Mouse (Mus musculus): ENCODE data around the gene Kxd1. TPM values are rescaled to one million over a fixed set of nuclear protein-coding genes. Genes with fewer than 3 reads are reported as not detected.

Kxd1 gene
- polyA plus RNA-seq, 1 experiment from 2014 or later = 77.6 TPM

- peak overlapping the region; percentile 81 for H3K27ac ChIP-seq (ENCODE audit: low read length)
Observed at GRCm38 (mm10) chr8:70528182-70528797, 534 bp upstream of the Kxd1 start.

GRCm38 (mm10) chr8:70527111-70527511, 645 bp downstream of the Kxd1 start:
- H3K4me1 ChIP-seq (ENCODE audit: control insufficient read depth, insufficient read depth, low read length) = peaks cover 26% of the 10 kb centered on the region
- WGBS = 1% methylated on average over 8 of the region's 8 CpGs

More at GRCm38 (mm10) chr8:70528182-70528797, 534 bp upstream of the Kxd1 start:
- H3K36me3 ChIP-seq (ENCODE audit: control insufficient read depth, insufficient read depth) = peaks cover 27% of the 10 kb centered on the region
- peak overlapping the region; percentile 82 for H3K4me3 ChIP-seq (ENCODE audit: low read length)
- peak overlapping the region; percentile 95 for H3K4me2 ChIP-seq (ENCODE audit: low read depth, low read length)
- H3K4me1 ChIP-seq (ENCODE audit: control insufficient read depth, insufficient read depth, low read length) = peaks cover 23% of the 10 kb centered on the region
- no peak for ATAC-seq (replicated peaks; ENCODE audit: extremely low read depth, insufficient read depth, low FRiP score)
- WGBS = 17% methylated on average over 13 of the region's 13 CpGs
- H3K9ac ChIP-seq (ENCODE audit: low read length) = peak overlapping the region; percentile 98
- no peaks in the 10 kb centered on the region for H3K9me3 ChIP-seq (replicated peaks; ENCODE audit: control insufficient read depth, low read length)
- H3K27me3 ChIP-seq (ENCODE audit: control insufficient read depth, insufficient read depth, low read length) = no peaks in the 10 kb centered on the region

GRCm38 (mm10) chr8:70522592-70523403, 5.0 kb downstream of the Kxd1 start:
- Histone ChIP-seq H3K27me3 (ENCODE audit: control insufficient read depth, insufficient read depth, low read length) (no peaks in the 10 kb centered on the region), H3K27ac (ENCODE audit: low read length) (peak overlapping the region; percentile 90), H3K9ac (ENCODE audit: low read length) (peak overlapping the region; percentile 94), H3K4me2 (ENCODE audit: low read depth, low read length) (peak overlapping the region; percentile 84), H3K4me3 (ENCODE audit: low read length) (peak overlapping the region; percentile 91), H3K4me1 (ENCODE audit: control insufficient read depth, insufficient read depth, low read length) (peaks cover 17% of the 10 kb centered on the region), H3K9me3 (replicated peaks; ENCODE audit: control insufficient read depth, low read length) (no peaks in the 10 kb centered on the region), H3K36me3 (ENCODE audit: control insufficient read depth, insufficient read depth) (peaks cover 7% of the 10 kb centered on the region)
- peak; percentile 73 for ATAC-seq (replicated peaks; ENCODE audit: extremely low read depth, insufficient read depth, low FRiP score)
- WGBS = under 1% methylated on average over 51 of the region's 51 CpGs

More at GRCm38 (mm10) chr8:70527111-70527511, 645 bp downstream of the Kxd1 start:
- Histone ChIP-seq H3K9ac (ENCODE audit: low read length) (peak overlapping the region; percentile 98), H3K27me3 (ENCODE audit: control insufficient read depth, insufficient read depth, low read length) (no peaks in the 10 kb centered on the region), H3K36me3 (ENCODE audit: control insufficient read depth, insufficient read depth) (peaks cover 19% of the 10 kb centered on the region), H3K27ac (ENCODE audit: low read length) (peak overlapping the region; percentile 81), H3K9me3 (replicated peaks; ENCODE audit: control insufficient read depth, low read length) (no peaks in the 10 kb centered on the region), H3K4me3 (ENCODE audit: low read length) (peak overlapping the region; percentile 82), H3K4me2 (ENCODE audit: low read depth, low read length) (peak overlapping the region; percentile 80)
- ATAC-seq (replicated peaks; ENCODE audit: extremely low read depth, insufficient read depth, low FRiP score) = no peak

GRCm38 (mm10) chr8:70519606-70520005, 8.2 kb downstream of the Kxd1 start:
- Histone ChIP-seq H3K27me3 (ENCODE audit: control insufficient read depth, insufficient read depth, low read length) (no peaks in the 10 kb centered on the region), H3K9me3 (replicated peaks; ENCODE audit: control insufficient read depth, low read length) (no peaks in the 10 kb centered on the region), H3K36me3 (ENCODE audit: control insufficient read depth, insufficient read depth) (peaks cover 12% of the 10 kb centered on the region), H3K4me2 (ENCODE audit: low read depth, low read length) (no peak overlapping the region), H3K27ac (ENCODE audit: low read length) (no peak overlapping the region), H3K4me3 (ENCODE audit: low read length) (no peak overlapping the region), H3K4me1 (ENCODE audit: control insufficient read depth, insufficient read depth, low read length) (peaks cover 10% of the 10 kb centered on the region), H3K9ac (ENCODE audit: low read length) (no peak overlapping the region)
- WGBS = 54% methylated on average over 2 of the region's 2 CpGs
- no peak for ATAC-seq (replicated peaks; ENCODE audit: extremely low read depth, insufficient read depth, low FRiP score)

- no peak overlapping the region for H3K9ac ChIP-seq (ENCODE audit: low read length)
Observed at GRCm38 (mm10) chr8:70519043-70519442, 8.7 kb downstream of the Kxd1 start.

GRCm38 (mm10) chr8:70517940-70518643, 9.7 kb downstream of the Kxd1 start:
- H3K9ac ChIP-seq (ENCODE audit: low read length) = no peak overlapping the region
- no peak overlapping the region for H3K4me2 ChIP-seq (ENCODE audit: low read depth, low read length)
- 72% methylated on average over 10 of the region's 10 CpGs for WGBS
- no peaks in the 10 kb centered on the region for H3K27me3 ChIP-seq (ENCODE audit: control insufficient read depth, insufficient read depth, low read length)
- H3K36me3 ChIP-seq (ENCODE audit: control insufficient read depth, insufficient read depth) = peaks cover 18% of the 10 kb centered on the region
- no peak overlapping the region for H3K27ac ChIP-seq (ENCODE audit: low read length)
- no peak overlapping the region for H3K4me3 ChIP-seq (ENCODE audit: low read length)
- H3K4me1 ChIP-seq (ENCODE audit: control insufficient read depth, insufficient read depth, low read length) = peaks cover 12% of the 10 kb centered on the region
- ATAC-seq (replicated peaks; ENCODE audit: extremely low read depth, insufficient read depth, low FRiP score) = no peak
- H3K9me3 ChIP-seq (replicated peaks; ENCODE audit: control insufficient read depth, low read length) = no peaks in the 10 kb centered on the region

More at GRCm38 (mm10) chr8:70519043-70519442, 8.7 kb downstream of the Kxd1 start:
- WGBS = 89% methylated on average over 6 of the region's 6 CpGs
- peaks cover 16% of the 10 kb centered on the region for H3K36me3 ChIP-seq (ENCODE audit: control insufficient read depth, insufficient read depth)
- H3K4me1 ChIP-seq (ENCODE audit: control insufficient read depth, insufficient read depth, low read length) = peaks cover 10% of the 10 kb centered on the region
- no peak overlapping the region for H3K27ac ChIP-seq (ENCODE audit: low read length)
- H3K27me3 ChIP-seq (ENCODE audit: control insufficient read depth, insufficient read depth, low read length) = no peaks in the 10 kb centered on the region
- no peak for ATAC-seq (replicated peaks; ENCODE audit: extremely low read depth, insufficient read depth, low FRiP score)
- no peak overlapping the region for H3K4me2 ChIP-seq (ENCODE audit: low read depth, low read length)
- no peak overlapping the region for H3K4me3 ChIP-seq (ENCODE audit: low read length)
- no peaks in the 10 kb centered on the region for H3K9me3 ChIP-seq (replicated peaks; ENCODE audit: control insufficient read depth, low read length)

- Histone ChIP-seq H3K36me3 (ENCODE audit: control insufficient read depth, insufficient read depth) (peaks cover 20% of the 10 kb centered on the region), H3K4me1 (ENCODE audit: control insufficient read depth, insufficient read depth, low read length) (peaks cover 16% of the 10 kb centered on the region), H3K27me3 (ENCODE audit: control insufficient read depth, insufficient read depth, low read length) (no peaks in the 10 kb centered on the region), H3K4me2 (ENCODE audit: low read depth, low read length) (no peak overlapping the region), H3K9me3 (replicated peaks; ENCODE audit: control insufficient read depth, low read length) (no peaks in the 10 kb centered on the region), H3K27ac (ENCODE audit: low read length) (no peak overlapping the region), H3K4me3 (ENCODE audit: low read length) (no peak overlapping the region), H3K9ac (ENCODE audit: low read length) (no peak overlapping the region)
- WGBS = 25% methylated on average over 2 of the region's 2 CpGs
- ATAC-seq (replicated peaks; ENCODE audit: extremely low read depth, insufficient read depth, low FRiP score) = no peak
Observed at GRCm38 (mm10) chr8:70513441-70513840, 14.3 kb downstream of the Kxd1 start.

- WGBS = 90% methylated on average over 11 of the region's 11 CpGs
- no peak overlapping the region for H3K9ac ChIP-seq (ENCODE audit: low read length)
- no peak overlapping the region for H3K4me3 ChIP-seq (ENCODE audit: low read length)
- H3K4me2 ChIP-seq (ENCODE audit: low read depth, low read length) = no peak overlapping the region
- peaks cover 23% of the 10 kb centered on the region for H3K36me3 ChIP-seq (ENCODE audit: control insufficient read depth, insufficient read depth)
- ATAC-seq (replicated peaks; ENCODE audit: extremely low read depth, insufficient read depth, low FRiP score) = no peak
- H3K9me3 ChIP-seq (replicated peaks; ENCODE audit: control insufficient read depth, low read length) = no peaks in the 10 kb centered on the region
- H3K4me1 ChIP-seq (ENCODE audit: control insufficient read depth, insufficient read depth, low read length) = peaks cover 16% of the 10 kb centered on the region
- H3K27ac ChIP-seq (ENCODE audit: low read length) = no peak overlapping the region
- no peaks in the 10 kb centered on the region for H3K27me3 ChIP-seq (ENCODE audit: control insufficient read depth, insufficient read depth, low read length)
Observed at GRCm38 (mm10) chr8:70512253-70512903, 15.4 kb downstream of the Kxd1 start.

All from heart, embryonic 16.5 days (tissue).